Mouse (Mus musculus) limb, embryonic 11.5 days (tissue): ENCODE results near the gene Hivep3. TPM values are rescaled to one million over a fixed set of nuclear protein-coding genes. Genes with fewer than 3 reads are reported as not detected.

Experiments used
- ATAC-seq: fragments of 200-750 bp; cut with Nextera tagmentation; 2 replicates; pipeline ENCODE4 v1.8.0; 2017; ENCODE audit warnings: low read depth; ENCODE audit not compliant: insufficient number of reproducible peaks, low FRiP score, low TSS enrichment
- DNase-seq: peaks from one replicate; pipeline ENCODE4 v3.0.0-alpha.2; 2015; ENCODE audit warnings: low spot score
- H3K27ac ChIP-seq: fragments of 300-500 bp; sonication (generic); replicated peaks from 2 replicates; pipeline ENCODE4 v1.5.1; 2014; ENCODE audit warnings: low read depth, mild to moderate bottlenecking, low read length
- H3K27me3 ChIP-seq: fragments of 300-500 bp; sonication (generic); 2 replicates; pipeline ENCODE4 v1.6.1; 2014; ENCODE audit warnings: mild to moderate bottlenecking, low read length, mixed read lengths; ENCODE audit not compliant: control insufficient read depth, insufficient read depth
- H3K36me3 ChIP-seq: fragments of 300-500 bp; sonication (generic); 2 replicates; pipeline ENCODE4 v1.6.1; 2014; ENCODE audit warnings: mild to moderate bottlenecking, low read length, moderate library complexity, mixed read lengths; ENCODE audit not compliant: control insufficient read depth, insufficient read depth
- H3K4me1 ChIP-seq: fragments of 300-500 bp; sonication (generic); 2 replicates; pipeline ENCODE4 v1.6.1; 2014; ENCODE audit warnings: low read length, mixed read lengths; ENCODE audit not compliant: control insufficient read depth, insufficient read depth
- H3K4me2 ChIP-seq: fragments of 300-500 bp; sonication (generic); 2 replicates; pipeline ENCODE4 v1.6.1; 2014; ENCODE audit warnings: low read depth, mild to moderate bottlenecking, moderate library complexity; ENCODE audit not compliant: severe bottlenecking
- H3K4me3 ChIP-seq: fragments of 300-500 bp; sonication (generic); 2 replicates; pipeline ENCODE4 v1.5.1; 2014; ENCODE audit warnings: low read depth, low read length
- H3K9ac ChIP-seq: fragments of 300-500 bp; sonication (generic); 2 replicates; pipeline ENCODE4 v1.6.1; 2014; ENCODE audit warnings: mild to moderate bottlenecking, low read length
- H3K9me3 ChIP-seq: fragments of 300-500 bp; sonication (generic); 2 replicates; pipeline ENCODE4 v1.6.1; 2016; ENCODE audit warnings: low read length; ENCODE audit not compliant: control insufficient read depth
- WGBS: fragments of 180-500 bp; shearing (Covaris S2); extraction: QIAGEN DNeasy Blood & Tissue Kit; methylation state at CpG from one replicate; pipeline ENCODE4 v1.1.7; 2014; 5-methylcytosine and 5-hydroxymethylcytosine counted together
- polyA plus RNA-seq: library from polyadenylated mRNA; unstranded; fragments of >200 nt; fragmentation: Nextera tagmentation; extraction: Ambion mirVana; gene quantifications from 2 replicates; pipeline ENCODE4 v1.2.1, GENCODE M21; 2014

Hivep3 gene
- polyA plus RNA-seq, 1 experiment from 2014 or later = 0.55 TPM

- no peak overlapping the region for H3K9ac ChIP-seq
- no peak overlapping the region for H3K4me3 ChIP-seq
- peaks cover 8% of the 10 kb centered on the region for H3K4me1 ChIP-seq
- no peak for DNase-seq
- no peak overlapping the region for H3K4me2 ChIP-seq
- H3K27me3 ChIP-seq = no peaks in the 10 kb centered on the region
- H3K9me3 ChIP-seq = no peaks in the 10 kb centered on the region
- no peak overlapping the region for H3K27ac ChIP-seq
- WGBS = 82% methylated on average over 5 of the region's 5 CpGs
- H3K36me3 ChIP-seq = no peaks in the 10 kb centered on the region
- no peak for ATAC-seq
These were observed 228.5 kb downstream of the Hivep3 start for GRCm38 (mm10) chr4:119962066-119962465.

GRCm38 (mm10) chr4:119966105-119967072 lies 232.8 kb downstream of the Hivep3 start:
- H3K36me3 ChIP-seq = no peaks in the 10 kb centered on the region
- DNase-seq (peak; percentile 38), ATAC-seq (no peak)
- H3K27me3 ChIP-seq = no peaks in the 10 kb centered on the region
- 55% methylated on average over 20 of the region's 20 CpGs for WGBS
- no peak overlapping the region for H3K9ac ChIP-seq
- no peak overlapping the region for H3K4me2 ChIP-seq
- no peak overlapping the region for H3K27ac ChIP-seq
- peaks cover 8% of the 10 kb centered on the region for H3K4me1 ChIP-seq
- no peaks in the 10 kb centered on the region for H3K9me3 ChIP-seq
- no peak overlapping the region for H3K4me3 ChIP-seq

DNA sequence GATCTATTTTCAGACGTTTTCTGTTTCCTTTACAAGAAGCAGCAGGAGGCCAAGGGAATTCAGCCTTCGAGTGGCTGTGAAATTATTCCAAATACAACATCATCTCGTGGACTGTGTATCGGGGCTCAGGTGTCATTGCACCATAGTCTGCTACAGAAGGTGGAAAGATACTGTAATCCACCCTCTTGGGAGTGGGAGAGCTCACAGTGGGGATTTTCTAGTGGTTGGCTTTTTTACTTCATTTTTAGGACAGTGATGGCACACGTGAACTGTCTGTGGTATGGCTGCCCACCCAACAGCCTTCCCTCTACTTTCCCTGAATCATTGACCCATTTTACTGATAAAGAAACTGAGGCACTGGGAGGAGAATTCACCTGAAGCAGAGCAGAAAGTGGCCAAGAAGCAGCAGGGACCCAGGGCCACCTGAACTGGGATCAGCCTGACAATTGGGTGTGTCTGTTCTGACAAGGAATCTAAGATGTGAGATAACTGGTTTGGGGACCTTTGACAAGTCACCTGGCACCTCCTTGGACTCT lies 233.6 kb downstream of the Hivep3 start:
- DNase-seq = no peak
- 59% methylated on average over 5 of the region's 5 CpGs for whole genome bisulfite sequencing
- no peak overlapping the region for H3K27ac ChIP-seq

GRCm38 (mm10) chr4:119967636-119968035 lies 234.1 kb downstream of the Hivep3 start:
- Histone ChIP-seq H3K9me3 (no peaks in the 10 kb centered on the region), H3K4me2 (no peak overlapping the region), H3K4me3 (no peak overlapping the region), H3K4me1 (peaks cover 8% of the 10 kb centered on the region), H3K36me3 (no peaks in the 10 kb centered on the region), H3K27me3 (no peaks in the 10 kb centered on the region), H3K27ac (no peak overlapping the region), H3K9ac (no peak overlapping the region)
- DNase-seq (no peak), ATAC-seq (no peak)
- WGBS = 61% methylated on average over 2 of the region's 2 CpGs

More for the DNA sequence above, 233.6 kb downstream of the Hivep3 start:
- H3K27me3 ChIP-seq = no peaks in the 10 kb centered on the region
- H3K36me3 ChIP-seq = no peaks in the 10 kb centered on the region
- H3K4me3 ChIP-seq = no peak overlapping the region
- H3K4me1 ChIP-seq = peaks cover 8% of the 10 kb centered on the region
- no peak for ATAC-seq
- no peak overlapping the region for H3K4me2 ChIP-seq
- no peak overlapping the region for H3K9ac ChIP-seq
- no peaks in the 10 kb centered on the region for H3K9me3 ChIP-seq

- DNase-seq (no peak), ATAC-seq (no peak)
- H3K4me3 ChIP-seq = no peak overlapping the region
- H3K36me3 ChIP-seq = no peaks in the 10 kb centered on the region
- H3K9ac ChIP-seq = no peak overlapping the region
- no peak overlapping the region for H3K4me2 ChIP-seq
- H3K27me3 ChIP-seq = no peaks in the 10 kb centered on the region
- peaks cover 8% of the 10 kb centered on the region for H3K4me1 ChIP-seq
- H3K27ac ChIP-seq = no peak overlapping the region
- H3K9me3 ChIP-seq = no peaks in the 10 kb centered on the region
- WGBS = 67% methylated on average over 4 of the region's 4 CpGs
These were observed 234.5 kb downstream of the Hivep3 start for GRCm38 (mm10) chr4:119968071-119968470.

DNA sequence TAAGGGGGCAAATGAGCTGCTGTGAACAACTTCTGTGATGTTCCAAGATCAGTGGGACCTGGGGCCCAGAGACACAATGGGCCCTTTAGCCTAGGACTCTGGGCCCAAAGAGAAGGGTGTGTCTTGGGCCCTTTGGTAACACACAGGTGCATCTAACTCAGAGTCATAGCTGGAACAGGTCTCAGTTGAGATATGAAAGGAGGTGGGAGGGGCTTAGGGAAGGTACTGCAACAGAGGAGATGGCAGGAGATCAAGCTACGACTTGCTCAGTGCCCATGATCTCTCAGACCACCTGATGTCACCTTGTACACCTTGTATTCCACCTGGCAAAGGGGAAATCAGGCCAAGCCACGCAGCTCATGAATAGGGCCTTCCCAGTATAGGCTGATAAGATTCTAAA lies 235.3 kb downstream of the Hivep3 start:
- Histone ChIP-seq H3K27ac (no peak overlapping the region), H3K9me3 (no peaks in the 10 kb centered on the region), H3K4me3 (no peak overlapping the region), H3K36me3 (no peaks in the 10 kb centered on the region), H3K4me1 (peaks cover 8% of the 10 kb centered on the region), H3K9ac (no peak overlapping the region), H3K27me3 (no peaks in the 10 kb centered on the region), H3K4me2 (no peak overlapping the region)
- WGBS = 80% methylated on average over 2 of the region's 2 CpGs
- DNase-seq = no peak
- ATAC-seq = no peak

DNA sequence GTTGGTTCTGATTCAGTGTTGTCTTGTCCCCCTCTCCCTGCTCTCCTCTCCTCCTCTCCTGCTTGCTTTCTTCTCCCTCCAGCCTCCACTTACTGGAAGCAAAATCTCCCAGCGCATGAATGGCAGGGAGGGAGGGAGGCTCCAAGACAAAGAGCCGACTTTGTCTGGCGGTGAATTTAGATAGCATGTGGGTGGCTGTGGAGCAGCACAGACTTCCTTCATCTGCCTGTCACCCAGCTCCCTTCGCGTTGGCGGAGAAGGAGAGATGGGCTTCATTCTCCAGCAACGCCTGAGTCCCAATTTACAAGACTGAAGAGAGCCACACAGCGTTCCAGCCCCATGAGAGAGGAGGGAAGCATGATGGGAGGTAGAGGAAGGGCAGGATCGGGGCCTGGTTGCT lies 236.6 kb downstream of the Hivep3 start:
- Histone ChIP-seq H3K27ac (no peak overlapping the region), H3K4me1 (peaks cover 8% of the 10 kb centered on the region)
- no peak for ATAC-seq

DNA sequence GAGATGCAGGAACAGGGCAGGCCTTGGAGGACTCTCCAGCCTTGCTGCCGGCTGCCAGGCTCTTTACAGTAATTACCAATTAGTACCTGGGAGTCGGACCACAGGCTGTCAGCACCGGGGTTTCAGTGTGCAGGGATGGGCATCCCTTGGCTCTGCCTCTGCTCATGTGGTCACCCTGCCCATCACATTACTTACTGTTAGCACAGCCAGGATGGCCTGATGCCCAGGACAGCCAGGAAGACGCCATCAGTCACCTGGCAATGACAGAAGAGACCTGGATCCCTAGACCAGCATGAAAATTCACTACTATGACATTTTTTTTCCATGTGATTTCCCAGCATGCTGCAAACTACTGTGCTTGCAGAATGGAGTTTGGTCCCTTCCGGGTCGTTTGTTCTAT lies 238.8 kb downstream of the Hivep3 start:
- Histone ChIP-seq H3K27ac (no peak overlapping the region), H3K4me2 (no peak overlapping the region), H3K9me3 (no peaks in the 10 kb centered on the region), H3K27me3 (no peaks in the 10 kb centered on the region), H3K4me3 (no peak overlapping the region), H3K36me3 (no peaks in the 10 kb centered on the region), H3K4me1 (peaks cover 2% of the 10 kb centered on the region; the same call in 1 of the 2 replicates), H3K9ac (no peak overlapping the region)
- 65% methylated on average over 6 of the region's 6 CpGs for WGBS
- ATAC-seq (no peak), DNase-seq (no peak)

More for the DNA sequence above, 236.6 kb downstream of the Hivep3 start:
- 71% methylated on average over 9 of the region's 9 CpGs for WGBS
- DNase-seq = no peak
- Histone ChIP-seq H3K4me3 (no peak overlapping the region), H3K4me2 (no peak overlapping the region), H3K9ac (no peak overlapping the region), H3K27me3 (no peaks in the 10 kb centered on the region), H3K36me3 (no peaks in the 10 kb centered on the region), H3K9me3 (no peaks in the 10 kb centered on the region)
